Mouse (Mus musculus) lung, postnatal 25 days (tissue): ENCODE measurements around the gene Kdm6b.

Source experiments
- DNase-seq: peaks from one replicate; pipeline ENCODE4 v3.0.0; 2022; ENCODE audit warnings: low spot score

The Kdm6b gene

GRCm38 (mm10) chr11:69366157-69366854 is 47.2 kb downstream of the Kdm6b start:
- DNase-seq = peak; percentile 97

DNA sequence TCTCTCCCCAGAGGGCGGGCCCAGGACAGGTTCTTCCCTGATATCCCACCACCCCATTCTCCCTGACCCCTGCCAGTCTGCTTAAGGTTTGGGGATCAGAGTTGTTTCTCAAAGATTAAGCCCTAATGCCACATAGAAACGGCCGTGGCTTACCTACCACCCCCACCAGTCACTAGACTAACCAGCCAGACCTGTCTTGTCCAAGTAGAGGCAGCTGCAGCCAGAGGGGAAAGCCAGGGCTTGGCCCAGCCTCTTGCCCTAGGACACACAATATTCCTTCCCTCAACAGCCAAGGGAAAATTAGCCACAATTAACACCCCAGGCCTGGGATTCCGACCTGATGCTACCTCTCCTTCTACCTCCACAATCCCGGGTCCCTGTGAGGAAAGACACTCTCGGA is 47.8 kb downstream of the Kdm6b start:
- DNase-seq = no peak

DNA sequence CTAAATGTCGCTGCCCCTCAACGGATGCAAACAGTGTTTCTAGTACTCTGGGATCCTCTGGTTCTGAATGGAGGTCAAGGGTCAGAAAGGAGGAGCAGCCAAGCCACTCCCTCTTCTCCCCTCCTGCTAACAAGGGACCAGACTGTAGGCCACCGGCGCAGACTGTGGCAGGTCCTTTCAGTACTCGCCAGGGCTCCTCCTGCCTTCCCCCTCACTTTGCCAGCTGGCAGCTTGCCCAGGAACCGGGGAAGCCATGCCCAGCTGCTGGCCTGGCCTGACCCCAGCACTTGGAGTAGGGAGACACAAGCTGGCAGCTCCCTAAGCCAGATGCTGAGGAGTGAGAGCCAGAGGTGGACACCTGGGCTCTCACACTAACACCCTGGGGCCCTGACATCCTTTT is 48.6 kb downstream of the Kdm6b start:
- peak; percentile 97 for DNase-seq

DNA sequence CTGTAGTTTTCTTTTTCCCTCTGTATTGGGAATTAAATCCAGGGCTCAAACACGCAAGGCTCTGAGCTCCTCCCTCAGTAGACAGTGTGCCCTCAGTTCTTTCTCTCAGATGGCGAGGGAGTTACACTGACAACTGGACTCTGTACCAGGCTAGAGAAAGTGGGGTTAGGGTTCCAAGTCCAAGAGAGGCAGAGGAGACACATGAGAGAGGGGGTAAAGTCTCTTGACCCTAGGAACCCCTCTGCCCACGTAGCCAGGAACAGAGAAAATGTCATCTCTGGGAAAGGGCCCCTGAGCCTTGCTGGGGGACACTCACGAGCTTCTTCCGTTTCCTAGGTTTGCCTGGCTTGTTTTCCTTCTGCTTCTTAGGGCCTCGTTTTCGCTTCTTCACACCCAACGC is 49.1 kb downstream of the Kdm6b start:
- no peak for DNase-seq

DNA sequence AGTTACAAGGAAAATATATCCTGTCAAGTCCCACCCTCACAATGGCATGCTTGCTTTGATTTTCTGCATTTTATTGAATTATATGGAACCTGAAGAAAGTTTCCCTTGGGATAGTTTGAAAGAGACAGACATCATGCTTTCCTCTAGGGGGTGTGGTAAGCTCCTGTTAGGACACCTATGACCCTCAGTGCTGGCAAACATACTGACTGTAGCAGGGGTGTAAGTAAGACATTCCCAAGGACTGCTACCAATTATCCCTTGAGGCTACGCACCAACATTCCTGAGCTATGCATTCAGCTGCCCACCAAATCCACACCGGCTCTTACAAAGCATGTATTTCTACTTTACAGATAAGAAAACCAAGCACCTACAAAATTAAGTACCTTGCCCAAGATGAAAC is 51.0 kb downstream of the Kdm6b start:
- DNase-seq = no peak

GRCm38 (mm10) chr11:69362021-69362420 is 51.5 kb downstream of the Kdm6b start:
- no peak for DNase-seq

DNA sequence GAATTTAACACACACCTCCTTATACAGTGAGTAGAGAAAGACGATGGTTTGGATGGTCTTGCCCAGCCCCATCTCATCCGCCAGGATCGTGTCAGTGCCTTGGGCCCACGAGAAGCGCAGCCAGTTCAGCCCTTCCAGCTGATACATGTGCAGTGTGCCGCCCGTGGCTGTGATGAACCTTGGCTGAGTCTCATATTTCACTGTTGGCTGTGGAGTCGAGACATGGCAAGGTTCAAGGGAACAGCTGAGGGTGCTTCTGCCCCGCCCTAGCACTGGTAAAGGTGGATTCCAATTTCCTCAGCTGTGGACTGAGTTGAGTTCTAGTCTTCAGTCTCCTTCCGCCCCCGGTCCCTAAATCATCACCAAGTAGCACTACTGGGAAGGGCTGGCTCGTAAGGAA is 55.8 kb downstream of the Kdm6b start:
- no peak for DNase-seq

GRCm38 (mm10) chr11:69356544-69356943 is 56.9 kb downstream of the Kdm6b start:
- no peak for DNase-seq
